Mouse (Mus musculus): ENCODE data around the gene March1.

DNA sequence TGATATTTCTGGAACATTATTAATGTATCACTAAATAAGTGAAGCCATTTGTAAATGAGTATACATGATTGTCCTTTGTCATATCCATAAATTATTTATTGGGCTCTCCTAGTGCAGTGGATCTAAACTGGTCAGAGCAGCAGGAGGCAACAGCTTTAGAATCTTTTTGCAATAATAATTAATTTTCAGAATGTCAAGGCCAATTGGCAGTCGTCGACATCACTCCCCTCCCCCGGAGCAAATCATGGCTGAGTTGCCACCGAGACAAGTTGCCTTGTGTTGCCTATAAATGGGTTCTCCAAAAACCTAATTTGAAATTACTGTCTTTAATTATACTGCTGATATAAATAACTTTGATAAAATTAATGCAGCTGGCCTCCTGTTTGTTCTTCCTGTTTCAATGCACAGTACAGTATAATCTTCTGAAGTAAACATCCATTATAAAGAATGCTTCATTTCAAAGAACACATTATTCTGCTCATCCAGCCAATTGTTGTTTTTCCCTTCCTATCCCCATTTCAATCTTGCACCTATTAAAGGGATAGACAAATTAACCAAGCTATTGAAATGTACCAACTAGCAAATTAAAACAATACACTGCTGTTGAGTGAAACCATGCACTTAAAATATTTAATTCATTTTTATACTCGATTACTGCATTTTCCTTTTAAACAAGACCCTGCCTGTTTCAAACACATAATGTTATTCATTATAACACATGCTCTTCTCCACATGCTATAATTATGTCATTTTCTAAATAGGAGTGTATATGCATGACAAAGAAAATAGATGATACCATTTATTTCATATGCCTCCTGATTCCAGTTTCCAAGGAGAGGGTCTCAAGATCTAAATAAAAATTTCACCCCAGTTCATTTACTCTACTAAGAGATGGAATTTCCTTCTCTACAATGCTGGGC lies 745.4 kb downstream of the March1 start:
- TF ChIP-seq MAX (IDR thresholded peaks at IDR 0.05; ENCODE audit: low read length), result no peak
- TF ChIP-seq ZC3H11A (IDR thresholded peaks at IDR 0.05; ENCODE audit: low read depth, low read length), result no peak
- no peak for TF ChIP-seq POLR2A (IDR thresholded peaks at IDR 0.05; ENCODE audit: control insufficient read depth in 1 of 2, insufficient read depth in 1 of 2, low read depth in 1 of 2, low read length in 2 of 2, poor library complexity in 1 of 2)
- no peak for TF ChIP-seq USF1 (IDR thresholded peaks at IDR 0.05; ENCODE audit: low read depth, low read length)
- TF ChIP-seq TCF12 (IDR thresholded peaks at IDR 0.05; ENCODE audit: low read depth, low read length), result no peak

Measured in MEL (cell line).